Mouse (Mus musculus) erythroblast, embryonic 14.5 days (primary cell): ENCODE results near the gene Tradd.

Source experiments
- GATA1 ChIP-seq: IDR thresholded peaks from 2 replicates; pipeline ENCODE4 v1.6.1; 2012; ENCODE audit warnings: low read length, inconsistent platforms, mixed read lengths
- TAL1 ChIP-seq: IDR thresholded peaks from 3 replicates; pipeline ENCODE4 v1.6.1; 2012; ENCODE audit warnings: low read length, inconsistent platforms, mixed read lengths

GRCm38 (mm10) chr8:105305211-105306145 is 41.1 kb upstream of the Tradd start, which contains the start of gene Elmo3:
- TF ChIP-seq GATA1: no peak
- no peak for TF ChIP-seq TAL1
